Mouse (Mus musculus) monocyte, adult 5-6 weeks (primary cell): ENCODE data around the gene Spop. TPM values are rescaled to one million over a fixed set of nuclear protein-coding genes. Genes with fewer than 3 reads are reported as not detected.

ENCODE experiments used
- ATAC-seq: fragments of 153-309, 156-312 bp; replicated peaks from 2 replicates; pipeline ENCODE4 v1.8.0; 2017; ENCODE audit warnings: mild to moderate bottlenecking; ENCODE audit not compliant: low TSS enrichment, insufficient number of reproducible peaks, severe bottlenecking, poor library complexity, low FRiP score
- total RNA-seq: library from RNA; stranded (forward); fragments of 200-1000, 200-491, 200-594 nt; gene quantifications from 3 replicates; pipeline ENCODE4 v1.2.3, GENCODE M21; 2017

The Spop gene
- total RNA-seq: 68.6 to 98.9 TPM (median 97.4 TPM) in 3 replicates

DNA sequence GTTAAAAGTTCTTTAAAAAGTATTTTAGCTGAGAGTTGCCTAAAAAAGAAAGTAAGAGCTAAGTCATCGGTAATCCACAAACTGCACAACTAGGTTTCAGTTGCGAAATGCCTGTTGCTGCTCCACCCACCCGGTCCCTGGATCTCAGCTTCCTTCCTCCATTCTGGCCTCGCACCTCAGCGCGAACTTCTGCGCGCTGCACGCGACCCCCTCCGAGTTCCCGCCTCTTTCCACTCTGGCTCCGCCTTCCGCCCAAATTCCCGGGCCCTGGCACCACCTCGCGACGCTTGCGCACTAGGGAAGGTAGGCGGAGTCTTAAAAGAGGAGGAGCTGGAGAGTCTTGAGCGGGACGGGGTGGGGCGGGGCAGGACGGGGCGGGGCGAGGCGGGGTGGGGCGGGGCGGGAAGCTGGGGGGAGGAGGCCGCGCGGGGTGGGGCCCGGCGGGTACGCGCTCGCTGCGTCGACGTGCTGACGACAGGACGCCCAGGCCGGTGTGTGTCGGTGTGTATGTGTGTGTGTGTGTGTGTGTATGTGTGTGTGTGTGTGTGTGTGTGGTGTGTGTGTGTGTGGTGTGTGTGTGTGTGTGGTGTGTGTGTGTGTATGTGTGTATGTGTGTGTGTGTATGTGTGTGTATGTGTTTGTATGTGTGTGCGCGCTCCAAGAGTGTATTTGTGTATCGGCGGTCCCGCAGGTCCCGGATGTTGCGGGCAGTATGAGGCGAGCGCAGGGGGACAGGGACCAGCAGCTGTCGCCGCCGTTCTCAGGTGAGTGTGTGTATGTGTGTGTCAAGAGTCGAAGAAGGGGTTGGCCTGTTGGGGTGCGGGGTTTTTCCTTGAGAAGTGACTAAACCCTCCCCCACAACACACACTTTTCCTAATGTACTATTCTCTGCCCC, at the start of gene Spop:
TSS of gene Spop (plus strand) at position 440 of the 895 bp plus-strand sequence.
- ATAC-seq: peak; percentile 92

DNA sequence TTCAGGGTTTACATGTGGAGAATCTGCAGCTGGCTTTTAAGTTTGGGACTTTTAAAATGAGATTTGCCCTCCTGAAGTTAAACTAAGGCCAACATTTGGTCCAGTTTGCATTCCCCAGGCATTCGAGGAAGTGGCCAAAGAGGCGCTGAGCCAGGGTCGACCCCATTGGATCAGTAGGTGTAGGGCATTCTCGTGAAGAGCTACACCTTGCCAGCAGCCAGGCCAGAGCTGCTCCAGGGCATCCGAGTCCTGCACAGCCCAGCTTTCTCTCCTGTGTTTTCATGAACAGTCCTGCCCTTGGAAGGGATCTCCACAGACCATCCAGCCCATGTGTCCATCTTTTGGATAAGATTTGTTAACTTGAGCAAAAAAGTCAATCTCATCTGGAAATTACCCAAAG, 49.5 kb upstream of the Spop start:
- no peak for ATAC-seq

DNA sequence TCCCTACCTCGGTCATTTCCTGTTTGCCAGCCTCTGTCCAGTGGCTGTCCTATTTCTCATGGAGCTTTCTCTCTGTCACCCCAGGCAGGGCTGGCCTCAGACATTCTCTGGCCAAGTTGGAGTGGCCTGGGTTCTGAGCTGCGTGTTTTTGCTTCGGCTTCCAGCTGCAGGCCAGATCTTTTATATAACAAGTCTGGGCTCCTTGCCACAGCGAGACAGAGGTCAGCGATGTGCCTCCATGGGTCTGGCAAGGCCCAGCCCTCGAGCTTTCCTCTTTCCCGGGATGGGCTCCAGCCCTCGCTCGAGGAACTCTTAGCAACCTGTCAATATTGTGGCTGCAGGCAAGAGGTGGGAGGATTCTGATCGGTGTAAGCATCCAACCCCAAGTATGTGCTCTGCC, 48.3 kb upstream of the Spop start:
- ATAC-seq: no peak

DNA sequence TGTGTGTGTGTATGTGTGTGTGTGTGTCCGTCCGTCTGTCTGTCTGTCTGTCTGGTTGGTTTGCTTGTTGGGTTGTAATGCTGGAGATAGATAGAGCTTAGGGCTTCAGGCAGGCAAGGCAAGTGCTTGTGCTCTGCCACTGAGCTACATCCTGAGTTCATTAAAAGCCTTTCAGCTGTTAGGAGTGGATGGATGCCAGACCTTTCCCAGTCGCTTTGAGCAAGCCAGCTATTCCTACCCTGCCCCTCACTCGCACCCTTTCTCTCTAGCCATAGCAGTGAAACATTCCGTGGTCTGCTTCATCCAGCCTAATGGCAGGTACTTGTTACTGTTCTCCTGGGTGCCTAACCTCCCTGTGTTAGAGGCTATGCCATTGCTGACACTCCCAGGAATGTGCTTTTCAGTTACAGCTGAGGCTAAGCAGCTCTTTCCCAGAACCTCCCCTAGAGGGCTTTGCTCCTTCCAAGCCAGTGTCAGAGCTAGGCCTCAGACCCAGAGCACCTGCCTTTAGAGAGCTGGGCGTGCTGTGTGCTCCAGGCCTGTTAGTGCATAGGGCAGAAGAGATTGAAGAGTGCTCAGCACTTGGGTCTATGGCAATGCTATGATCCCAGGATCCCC, 47.5 kb upstream of the Spop start:
- 0 out of 2 replicates have a peak, but pooled peaks have one; percentile 1 for ATAC-seq

DNA sequence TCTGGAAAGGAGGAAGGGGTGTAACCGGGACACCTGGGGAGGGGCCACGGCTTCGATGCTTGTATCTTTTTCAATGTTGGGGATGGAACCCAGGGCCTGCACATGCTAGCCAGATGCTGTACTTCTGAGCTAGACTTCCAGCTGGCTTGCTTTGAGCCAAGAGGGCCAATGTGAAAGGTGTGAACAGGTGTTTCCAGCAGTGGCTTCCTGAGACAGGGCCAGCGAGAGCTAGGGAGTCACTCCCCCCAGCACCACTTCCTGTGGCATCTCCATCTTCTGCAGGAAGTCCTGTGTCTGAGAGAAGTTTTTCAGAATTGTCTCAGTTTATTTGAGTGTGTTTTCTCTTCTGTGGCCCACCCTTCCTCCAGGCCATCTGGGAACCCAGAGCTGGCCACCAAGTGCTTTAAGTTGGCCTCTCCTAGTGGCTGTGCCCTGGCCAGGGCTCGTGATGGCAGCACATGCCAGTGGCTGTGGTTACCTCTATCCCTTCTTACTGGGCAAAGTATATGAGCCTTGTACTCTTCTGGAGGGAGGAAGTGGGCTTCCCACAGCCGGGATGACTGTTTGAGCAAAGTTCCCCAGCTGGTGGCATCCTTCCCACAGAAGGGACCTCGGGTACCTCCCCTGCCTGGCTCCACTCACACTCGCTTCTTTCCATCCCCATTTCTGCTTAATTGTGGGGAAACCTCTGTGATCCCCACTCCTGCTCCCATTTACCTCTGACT, 46.7 kb upstream of the Spop start:
- ATAC-seq: peak; percentile 15; the same call in 1 of the 2 replicates

DNA sequence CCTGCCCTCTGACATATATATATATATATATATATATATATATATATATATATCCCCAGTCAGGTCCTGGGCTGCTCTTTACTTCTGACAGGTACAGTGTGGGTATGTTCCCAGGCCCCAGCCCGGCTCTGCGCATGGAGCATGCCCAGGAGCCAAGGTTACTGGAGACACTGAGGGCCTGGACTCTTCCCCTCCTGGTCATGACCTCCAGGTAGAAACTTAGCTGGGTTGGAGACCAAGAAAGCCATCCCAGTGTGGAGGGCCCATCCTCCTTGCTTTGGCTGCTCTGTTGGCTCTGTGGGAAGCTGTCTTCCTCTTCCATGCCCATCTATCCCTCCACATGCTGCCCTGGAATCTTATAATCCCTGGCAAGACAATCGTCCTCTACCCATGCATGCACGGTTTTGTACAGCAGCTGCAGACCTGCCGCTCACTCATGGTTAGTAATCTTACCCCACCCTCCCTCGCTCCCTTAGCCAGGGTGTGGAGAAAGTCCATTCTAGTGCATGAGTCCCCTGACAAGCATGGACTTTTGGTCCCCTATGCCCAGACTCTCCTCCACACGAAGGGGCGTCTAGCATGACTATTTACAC, 45.6 kb upstream of the Spop start:
- ATAC-seq: no peak

DNA sequence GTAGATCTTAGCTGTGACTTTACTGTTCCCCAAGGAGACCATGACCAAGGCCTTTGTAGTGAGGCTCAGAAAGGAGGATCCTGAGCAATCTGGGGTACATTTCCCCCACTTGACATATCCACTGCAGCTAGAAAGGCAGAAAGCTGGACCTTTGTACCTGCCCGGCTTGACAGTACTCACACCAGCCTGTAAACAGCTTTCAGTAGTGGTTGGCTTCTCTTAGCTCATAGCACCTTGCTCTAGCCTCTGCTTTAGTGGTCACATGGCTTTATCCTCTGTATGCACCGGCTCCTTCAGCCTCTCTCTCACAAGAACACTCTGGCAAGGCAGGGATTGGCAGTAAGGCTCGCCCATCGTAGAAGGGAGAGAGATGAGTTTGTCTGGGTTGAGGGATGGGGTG, 45.0 kb upstream of the Spop start:
- ATAC-seq: no peak

DNA sequence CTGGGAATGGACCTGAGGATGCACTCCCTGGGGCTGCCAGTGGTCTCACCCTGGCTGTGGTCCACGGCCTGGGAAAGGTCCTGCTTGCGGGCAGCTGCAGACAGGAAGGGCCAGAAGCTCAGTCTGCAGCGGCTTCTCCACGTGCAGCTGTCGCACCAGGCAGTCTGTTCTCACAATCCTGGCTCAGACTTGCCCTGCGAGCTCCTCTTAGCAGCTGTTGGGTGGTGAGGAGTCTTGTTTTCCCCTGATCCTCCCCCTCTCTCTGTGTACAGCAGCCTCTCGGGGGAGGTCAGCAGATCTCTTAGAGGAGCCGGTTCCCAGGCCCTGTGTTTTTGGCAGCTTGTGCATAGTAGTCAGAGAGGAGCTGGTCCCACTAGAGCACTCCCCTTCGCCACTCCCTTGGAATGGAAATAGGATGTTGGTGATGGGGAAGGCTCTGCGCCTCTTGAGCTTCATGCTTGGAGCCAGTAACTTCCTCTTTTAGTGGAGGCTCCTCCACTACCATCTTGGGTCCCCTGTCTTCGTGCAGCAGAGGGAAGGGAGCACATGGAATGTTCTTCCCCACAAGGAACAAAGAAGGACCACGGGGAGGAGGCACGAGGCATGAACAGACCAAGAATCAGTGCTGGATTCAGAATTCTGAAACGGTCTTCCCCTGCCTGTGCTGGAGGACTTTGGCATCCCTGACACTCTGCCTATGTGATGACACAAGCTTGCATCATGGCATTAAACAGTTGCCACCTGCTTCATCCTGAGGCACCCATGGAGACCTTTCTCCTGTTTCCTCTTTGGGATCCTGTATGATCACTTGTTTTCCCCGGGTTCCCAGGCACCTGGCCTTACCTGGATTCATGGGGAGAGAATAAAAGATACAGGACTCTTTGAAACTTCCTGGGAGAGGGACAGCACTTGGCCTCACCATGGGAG, 43.7 kb upstream of the Spop start:
- ATAC-seq: 0 out of 2 replicates have a peak, but pooled peaks have one; percentile 37

DNA sequence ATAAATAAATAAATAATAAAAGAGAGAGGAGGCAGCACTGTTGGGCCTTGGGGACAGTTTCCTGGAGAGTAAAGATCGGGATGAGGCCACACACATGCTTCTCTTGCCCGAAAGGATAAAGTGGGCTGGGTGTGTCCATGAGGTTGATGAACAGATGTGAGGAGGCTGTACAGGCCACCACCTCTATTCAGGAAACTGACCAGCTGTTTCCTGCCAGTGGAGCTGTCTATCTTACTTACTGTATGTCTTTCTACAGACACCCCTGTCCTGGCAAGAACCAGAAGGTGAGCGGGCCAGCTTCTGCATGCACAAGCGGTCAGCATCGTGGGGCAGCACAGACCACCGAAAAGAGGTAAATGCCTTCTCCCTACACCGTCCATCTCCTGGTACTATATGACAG, 42.7 kb upstream of the Spop start:
- no peak for ATAC-seq

DNA sequence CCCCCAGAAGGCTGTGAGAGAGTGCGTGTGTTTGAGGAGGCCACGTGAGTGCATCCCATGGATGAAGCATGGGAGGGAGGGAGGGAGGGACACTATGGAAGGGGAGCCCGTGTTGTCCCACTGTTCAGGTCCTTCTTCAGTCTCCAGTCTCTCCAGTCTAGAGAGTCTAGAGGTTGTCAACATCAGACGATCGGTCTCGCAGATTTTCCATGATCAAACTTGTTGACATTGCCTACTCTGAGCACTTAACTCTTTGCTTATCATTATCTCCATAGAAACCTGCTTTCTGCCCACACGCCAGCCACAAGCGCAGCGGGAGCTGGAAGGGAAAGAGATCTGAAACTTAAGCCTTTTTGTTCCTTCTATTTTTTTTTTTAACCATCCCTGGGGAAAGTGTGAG, 35.0 kb upstream of the Spop start:
- ATAC-seq: no peak

DNA sequence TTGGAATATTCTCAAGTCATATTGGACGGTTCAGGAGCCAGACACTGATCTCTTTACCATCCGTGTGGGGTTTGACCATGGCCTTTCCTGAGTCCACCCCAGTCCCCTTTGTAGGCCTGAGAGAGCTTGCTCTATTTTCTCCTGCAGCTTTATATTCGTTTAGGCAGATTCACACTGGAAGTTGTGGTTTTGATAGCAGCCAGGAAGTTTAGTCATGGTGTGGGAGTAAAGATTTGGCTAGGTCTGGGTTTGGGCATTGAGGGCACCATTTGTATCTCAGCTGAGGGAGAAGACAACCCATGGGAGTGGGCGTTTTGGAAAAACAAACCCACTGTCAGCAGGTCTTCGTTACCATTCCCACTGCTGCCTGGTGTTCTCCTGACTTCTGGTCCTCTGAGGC, 34.3 kb upstream of the Spop start:
- no peak for ATAC-seq

DNA sequence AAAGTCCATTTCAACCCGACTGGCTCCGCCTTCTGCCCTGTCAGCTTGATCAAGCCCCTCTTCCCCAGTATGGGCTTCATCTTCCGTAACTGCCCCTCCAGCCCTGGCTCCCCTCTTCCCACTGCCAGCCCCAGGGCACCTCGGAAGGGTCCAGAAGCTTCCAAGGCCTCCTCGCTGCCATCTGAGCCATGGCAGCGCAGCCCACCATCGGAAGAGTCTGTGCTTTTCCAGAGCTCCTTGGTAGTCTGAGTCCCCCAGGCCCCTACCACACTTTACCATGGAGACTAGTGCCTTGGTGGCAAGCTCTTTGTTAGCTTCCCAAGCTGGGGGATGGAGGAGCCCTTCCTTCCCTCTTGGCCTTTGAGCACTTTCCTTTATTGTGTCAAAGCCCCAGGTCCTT, 33.2 kb upstream of the Spop start:
- no peak for ATAC-seq

DNA sequence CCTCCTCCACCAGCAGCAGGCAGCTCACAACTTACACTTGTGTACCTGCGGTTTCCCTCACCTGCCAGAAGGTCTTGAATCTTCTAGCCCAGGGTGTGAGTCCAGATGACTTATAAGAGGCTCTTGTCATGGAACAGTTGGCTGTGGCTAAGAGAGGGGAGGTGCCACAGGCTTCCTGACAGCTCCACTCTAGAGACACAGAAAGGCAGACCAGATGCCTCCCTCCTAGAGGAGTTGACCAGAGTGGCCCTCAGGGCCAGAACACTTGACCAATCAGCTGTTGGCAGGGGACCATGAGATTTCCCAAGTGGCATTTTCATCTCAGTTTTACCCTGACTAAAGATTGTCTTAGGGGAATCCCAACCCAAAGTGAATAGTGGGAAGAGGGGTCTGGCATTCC, 32.7 kb upstream of the Spop start:
- ATAC-seq: no peak

DNA sequence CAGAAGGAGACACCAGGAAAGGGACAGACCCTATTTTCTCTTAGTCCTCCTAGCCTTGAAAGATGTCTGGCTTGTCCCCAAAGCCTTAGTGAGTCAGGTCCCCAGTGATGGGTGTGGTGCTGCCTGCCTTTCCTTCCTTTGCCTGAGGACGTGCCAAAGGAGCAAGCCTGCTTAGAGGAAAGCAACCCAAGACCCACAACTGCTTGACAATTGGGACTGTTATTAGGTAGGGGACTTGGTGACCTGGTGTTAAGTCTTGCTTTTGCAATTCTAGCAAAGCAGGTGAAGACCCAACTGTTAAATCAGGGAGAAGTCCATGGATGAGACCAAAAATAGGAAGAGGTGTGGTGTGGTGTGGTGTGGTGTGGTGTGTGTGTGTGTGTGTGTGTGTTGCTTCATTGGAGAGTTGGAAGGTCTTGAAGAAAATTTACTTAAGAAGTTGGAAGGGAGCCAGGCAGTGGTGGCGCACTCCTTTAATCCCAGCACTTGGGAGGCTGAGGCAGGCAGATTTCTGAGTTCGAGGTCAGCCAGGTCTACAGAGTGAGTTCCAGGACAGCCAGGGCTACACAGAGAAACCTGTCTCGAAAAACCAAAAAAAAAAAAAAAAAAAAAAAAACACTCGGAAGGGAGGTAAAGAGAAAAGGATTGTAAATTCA, 30.4 kb upstream of the Spop start:
- no peak for ATAC-seq

DNA sequence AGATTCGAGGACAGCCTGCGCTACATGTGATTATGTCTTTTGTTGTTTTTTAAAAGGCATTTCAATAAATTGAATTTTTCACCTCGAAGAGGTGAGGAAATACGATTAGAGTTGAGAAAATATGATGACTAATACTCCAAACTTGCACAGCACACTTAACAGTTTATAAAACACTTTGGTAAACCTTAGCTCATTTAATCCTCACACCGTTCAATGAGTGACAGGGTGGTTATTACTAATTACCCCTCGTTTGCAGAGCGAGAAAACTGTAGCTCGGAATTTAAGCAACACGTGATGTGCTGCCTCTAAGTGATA, 29.9 kb upstream of the Spop start:
- ATAC-seq: no peak

DNA sequence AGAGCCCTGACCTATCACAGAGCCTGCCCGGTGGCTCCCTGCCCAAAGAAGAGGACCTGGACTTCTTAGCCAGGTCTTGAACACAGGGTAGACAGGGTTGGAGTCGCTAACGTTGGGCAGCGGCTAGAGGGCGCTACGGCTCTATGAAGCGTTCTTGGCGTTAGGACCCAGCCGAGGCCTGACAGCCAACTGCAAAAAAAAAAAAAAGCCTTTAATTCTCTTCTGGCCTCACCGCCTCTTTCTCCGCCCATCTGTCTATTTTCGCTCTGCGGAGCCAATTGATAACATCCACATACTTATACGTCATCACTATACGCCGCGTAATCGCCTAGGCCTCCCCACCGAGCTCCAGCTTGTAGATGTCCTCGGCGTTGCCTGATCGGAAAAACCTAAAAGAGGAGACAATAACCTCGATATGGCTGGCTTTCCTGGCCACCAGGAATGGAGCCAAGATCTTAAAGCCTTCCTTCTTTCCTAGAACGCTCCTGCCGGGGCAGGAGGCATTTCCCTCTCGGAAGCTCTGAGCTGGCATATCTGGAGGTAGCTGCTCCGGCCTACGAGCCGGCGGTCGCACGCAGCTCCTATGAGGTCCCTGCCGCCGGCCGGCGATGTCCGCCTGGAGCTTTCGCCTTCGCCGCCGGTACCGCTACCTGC, 29.4 kb upstream of the Spop start, which contains the start of gene Slc35b1:
TSS of gene Slc35b1 (plus strand) at position 374 of the 654 bp plus-strand sequence.
- ATAC-seq: peak; percentile 89

DNA sequence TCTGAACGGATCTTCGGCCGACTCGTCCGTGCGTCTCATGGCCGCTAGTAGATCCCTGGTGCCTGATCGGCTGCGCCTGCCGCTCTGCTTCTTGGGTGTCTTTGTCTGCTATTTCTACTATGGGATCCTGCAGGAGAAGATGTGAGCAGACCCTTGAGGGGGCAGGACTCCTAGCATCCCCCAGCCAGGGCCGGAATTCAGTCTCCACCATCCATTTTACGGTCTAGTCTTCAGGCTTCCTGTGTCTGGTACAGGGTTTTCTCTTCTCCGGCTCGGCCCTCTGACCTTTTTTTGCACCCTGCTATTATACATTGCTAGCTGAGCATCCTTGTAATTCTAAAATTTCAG, 28.9 kb upstream of the Spop start:
- ATAC-seq: 0 out of 2 replicates have a peak, but pooled peaks have one; percentile 1
